Mouse (Mus musculus): ENCODE data around the gene Hbs1l.

DNA sequence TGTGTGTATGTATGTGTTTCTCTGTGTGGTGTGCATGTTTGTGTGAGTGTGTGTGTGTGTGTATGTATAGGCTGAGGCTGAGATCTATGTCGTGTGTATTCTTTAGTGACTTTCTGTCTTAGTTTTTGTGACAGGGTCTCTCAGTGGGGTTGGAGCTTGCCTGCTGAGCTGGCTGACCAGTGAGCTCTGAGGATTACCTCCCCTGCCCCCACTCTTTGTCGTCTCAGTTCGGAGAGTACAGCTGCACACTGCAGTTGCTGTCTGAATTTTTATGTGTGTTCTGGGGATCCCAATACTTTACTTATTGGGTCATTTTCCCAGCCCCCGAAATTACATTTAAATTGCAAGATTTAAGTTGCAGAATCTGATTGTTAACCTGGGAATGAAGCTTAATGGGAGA, 4.6 kb upstream of the Hbs1l start:
- TF ChIP-seq POLR2A (IDR thresholded peaks at IDR 0.05; ENCODE audit: low read depth, low read length) (no peak), CTCF (IDR thresholded peaks at IDR 0.05; ENCODE audit: borderline replicate concordance, insufficient read depth, low read length) (no peak)
